Mouse (Mus musculus) layer of hippocampus, postnatal 10 days (tissue): ENCODE data around the gene Coq10a. TPM values are rescaled to one million over a fixed set of nuclear protein-coding genes. Genes with fewer than 3 reads are reported as not detected.

Experiments used
- DNase-seq, 2 experiments: peaks; one replicate each; pipeline ENCODE4 v3.0.0; 2021; ENCODE audit warnings: low spot score in 2 of 2
- total RNA-seq, 2 experiments: library from RNA; stranded (reverse); gene quantifications; 2 replicates each; pipeline ENCODE4 v1.2.3; 2021

The Coq10a gene
- total RNA-seq, 2 experiments from 2014 or later: 55.6 to 58.8 TPM

DNA sequence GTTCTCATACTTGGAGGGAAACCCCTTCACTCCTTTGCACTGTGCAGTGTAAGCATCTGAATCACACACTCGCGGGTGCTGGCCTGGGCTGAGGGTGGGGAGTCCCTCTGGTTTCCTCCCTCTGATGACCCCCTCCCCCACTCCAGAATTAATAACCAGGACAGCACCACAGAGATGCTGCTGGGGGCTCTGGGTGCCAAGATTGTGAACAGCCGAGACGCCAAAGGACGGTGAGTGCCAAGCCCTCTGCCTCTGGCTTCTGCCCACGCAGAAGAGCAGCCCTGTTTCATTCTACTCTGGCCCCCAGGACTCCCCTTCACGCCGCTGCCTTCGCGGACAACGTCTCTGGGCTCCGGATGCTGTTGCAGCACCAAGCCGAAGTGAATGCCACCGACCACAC lies 20.1 kb upstream of the Coq10a start:
- DNase-seq: no peak

DNA sequence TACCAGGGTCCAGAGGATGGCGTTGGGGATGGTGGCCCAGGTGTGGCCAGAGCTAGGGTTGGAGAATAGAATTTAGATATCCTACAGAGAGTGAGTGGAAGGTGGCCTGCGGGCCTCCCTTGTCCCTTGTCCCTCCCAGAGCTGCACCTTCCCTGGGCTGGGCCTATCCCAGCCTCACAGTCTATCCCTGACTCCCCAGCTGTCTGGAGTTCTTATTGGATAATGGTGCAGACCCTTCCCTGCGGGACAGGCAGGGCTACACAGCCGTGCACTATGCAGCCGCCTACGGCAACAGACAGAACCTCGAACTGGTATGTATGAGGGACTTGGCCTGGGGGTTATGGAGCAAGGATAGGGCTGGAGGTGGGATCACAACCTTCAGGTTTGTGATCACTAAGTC lies 17.1 kb upstream of the Coq10a start:
- no peak for DNase-seq

DNA sequence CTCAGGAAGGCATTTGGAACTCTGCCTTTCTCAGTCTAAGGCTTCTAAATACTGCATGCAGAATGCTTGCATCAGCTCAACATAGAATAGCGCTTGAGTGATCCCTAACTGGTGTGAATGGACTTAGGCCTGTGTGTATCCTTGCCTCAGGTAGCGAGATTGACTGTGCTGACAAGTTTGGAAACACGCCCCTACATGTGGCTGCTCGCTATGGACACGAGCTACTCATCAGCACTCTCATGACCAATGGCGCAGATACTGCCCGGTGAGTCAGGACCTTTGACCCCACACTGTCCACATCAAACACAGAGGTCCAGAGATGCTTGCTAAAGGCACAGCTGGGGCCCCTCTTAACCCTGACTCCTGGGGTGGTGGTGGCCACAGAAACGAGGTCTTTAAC lies 13.7 kb upstream of the Coq10a start:
- no peak for DNase-seq

DNA sequence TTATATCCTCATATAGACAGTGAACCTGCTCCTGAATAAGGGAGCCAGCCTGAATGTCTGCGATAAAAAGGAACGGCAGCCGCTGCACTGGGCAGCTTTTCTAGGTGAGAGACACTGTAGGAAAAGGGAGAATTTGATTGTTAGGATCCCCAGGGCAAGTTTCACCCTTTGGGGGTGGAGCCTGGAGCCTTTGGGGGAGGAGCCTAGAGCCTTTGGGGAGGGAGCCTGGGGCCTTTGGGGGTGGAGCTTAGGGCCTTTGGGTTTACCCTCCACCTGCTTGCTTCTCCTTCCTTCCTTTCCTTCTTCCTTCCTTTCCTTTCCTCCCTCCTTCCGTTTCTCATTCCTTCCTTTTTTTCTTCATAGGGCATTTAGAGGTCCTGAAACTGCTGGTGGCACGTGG lies 11.8 kb upstream of the Coq10a start:
- no peak for DNase-seq

DNA sequence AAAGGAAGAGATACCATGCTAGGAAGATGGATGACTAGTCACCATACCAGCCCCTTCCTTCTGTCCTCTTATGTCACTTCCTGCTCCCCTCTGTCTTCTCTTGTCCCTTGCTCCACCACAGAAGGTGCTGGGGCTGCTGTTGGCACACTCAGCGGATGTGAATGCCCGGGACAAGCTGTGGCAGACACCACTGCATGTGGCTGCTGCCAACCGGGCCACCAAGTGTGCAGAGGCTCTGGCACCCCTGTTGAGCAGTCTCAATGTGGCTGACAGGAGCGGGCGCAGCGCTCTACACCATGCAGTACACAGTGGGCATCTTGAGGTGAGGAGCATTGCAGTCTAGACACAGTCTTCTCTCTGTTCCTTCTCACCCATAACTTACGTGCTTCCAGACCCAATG lies 10.5 kb upstream of the Coq10a start:
- DNase-seq: no peak

DNA sequence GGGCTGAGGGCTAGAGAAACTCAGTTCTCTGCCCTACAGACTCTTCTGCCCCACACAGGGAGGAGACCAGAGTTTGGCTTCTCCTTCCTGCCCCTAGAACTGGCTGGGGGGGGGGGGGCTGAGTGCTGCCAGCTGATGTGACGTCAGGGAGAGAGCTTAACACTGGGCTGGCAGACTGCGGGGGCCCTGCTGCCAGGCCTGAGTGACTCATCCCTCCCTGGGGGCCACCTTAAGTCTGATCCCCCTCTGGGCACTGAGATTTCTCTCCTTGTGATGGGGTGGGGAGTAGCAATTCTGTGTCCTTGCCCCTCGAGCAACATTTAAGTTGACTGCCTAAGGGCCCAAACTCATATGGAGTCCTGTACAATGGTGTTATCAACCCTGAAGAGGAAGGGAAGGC lies 9.7 kb upstream of the Coq10a start:
- DNase-seq: no peak

DNA sequence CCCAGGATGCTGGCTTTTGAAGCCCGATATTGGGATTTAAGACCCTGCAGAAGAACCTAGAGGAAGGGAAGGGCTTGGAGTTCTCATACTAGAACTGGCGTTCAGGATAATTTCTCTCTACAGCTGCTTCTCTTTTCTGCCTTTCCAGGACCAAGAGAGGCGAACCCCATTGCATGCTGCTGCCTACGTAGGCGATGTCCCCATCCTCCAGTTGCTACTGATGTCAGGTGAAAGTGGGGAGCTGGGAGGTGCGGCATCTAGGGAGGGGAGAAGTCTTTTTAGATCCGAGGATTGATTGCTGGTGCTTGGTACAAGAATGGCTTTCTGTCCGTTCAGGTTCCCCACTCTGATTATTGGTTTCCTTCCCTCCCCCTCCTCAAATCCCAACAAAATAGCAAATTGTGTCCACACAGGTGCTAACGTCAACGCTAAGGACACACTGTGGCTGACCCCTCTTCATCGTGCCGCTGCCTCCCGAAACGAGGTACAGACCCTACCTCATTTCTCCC lies 9.2 kb upstream of the Coq10a start:
- DNase-seq: no peak

DNA sequence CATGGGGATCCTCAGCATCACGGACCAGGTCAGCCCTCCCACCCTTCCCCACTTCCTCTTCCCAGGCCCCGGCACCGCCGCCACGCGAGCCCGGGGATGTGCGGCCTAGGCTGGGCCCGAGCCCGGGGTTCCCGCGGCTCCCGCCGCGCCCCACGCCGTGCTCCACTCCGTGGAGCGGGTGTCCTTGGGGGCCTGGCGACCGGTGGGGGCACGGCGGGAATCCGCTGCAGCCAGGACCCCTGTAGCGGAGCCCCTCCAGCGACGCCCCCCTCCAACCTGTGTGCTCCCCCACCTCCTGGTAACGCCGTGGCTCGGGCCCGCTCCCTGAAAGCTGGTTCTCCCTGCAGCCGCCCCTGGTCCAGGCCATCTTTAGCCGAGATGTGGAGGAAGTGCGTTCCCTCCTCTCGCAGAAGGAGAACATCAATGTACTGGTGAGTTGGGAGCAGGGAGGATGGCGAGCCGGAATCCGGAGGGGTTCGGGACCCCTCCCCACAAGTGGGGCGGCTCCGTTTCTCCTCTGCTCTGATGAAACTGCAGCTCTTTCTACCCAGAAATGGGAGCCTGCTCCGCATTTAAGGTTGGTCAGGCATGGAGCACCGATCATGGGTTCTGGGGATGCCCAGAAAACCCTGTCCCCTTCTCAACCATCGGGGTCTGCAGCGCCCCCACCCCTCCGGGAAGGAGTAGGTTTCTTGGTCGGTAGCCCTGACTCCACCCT lies 8.6 kb upstream of the Coq10a start:
- peak; percentile 62 to 69 for DNase-seq

DNA sequence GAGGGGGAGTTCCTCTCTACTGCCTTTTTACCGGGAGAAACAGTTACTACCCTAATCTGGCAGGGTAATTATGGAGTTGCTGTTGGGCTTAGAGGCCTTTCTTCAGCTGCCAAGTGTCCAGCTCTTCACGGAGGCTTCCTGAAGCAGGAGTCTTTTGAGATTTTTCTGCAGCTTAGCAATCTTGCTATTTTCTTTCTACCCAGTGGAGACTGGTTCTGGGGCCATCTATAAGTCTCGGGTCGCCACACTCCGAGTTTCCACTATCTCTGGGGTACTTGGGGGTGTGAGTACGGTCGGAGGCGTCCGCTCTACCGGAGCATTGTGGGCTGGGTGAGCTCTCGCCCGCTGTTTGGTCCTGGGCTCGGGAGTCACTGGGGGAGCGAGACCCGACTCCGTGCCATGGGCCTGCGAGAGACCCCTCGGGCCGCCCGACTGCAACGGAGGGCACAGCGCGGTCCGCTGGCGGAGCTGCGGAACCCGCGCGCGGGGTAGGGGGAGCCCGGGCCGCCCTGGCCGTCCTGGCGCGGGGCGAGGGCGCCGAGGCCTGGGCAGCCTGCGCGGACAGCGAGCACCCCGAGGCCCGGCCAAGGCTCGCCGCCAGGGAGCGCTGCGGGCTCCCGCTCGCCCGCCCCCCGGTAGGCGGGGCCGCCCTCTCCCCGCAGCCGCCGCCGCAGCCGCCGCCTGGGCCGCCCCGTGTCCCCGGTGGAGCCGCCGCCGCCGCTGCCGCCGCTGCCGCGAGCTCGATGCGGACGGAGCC lies 7.8 kb upstream of the Coq10a start, which contains the start of gene Ankrd52:
Gene Ankrd52, plus strand, starts transcription at position 661 of the 757 bp plus-strand sequence.
- peak; percentile 82 to 92 for DNase-seq

DNA sequence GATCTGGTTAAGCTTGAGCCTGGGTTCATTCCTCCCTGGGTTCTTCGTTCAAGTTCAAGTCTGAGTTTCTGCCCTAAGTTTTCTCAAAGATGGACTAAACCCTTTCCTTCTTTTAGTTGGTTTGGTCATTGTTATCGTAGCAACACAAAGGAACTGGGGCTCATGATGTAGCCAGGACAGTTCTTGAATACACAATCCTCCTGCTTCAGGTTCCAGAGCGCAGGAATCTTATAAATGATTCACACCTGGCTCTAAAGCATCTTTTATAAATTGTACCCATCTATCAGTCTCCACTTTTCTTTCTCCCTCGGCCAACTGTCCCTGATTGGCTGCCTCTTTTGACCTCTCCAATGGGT lies 7.3 kb upstream of the Coq10a start:
- no peak for DNase-seq

DNA sequence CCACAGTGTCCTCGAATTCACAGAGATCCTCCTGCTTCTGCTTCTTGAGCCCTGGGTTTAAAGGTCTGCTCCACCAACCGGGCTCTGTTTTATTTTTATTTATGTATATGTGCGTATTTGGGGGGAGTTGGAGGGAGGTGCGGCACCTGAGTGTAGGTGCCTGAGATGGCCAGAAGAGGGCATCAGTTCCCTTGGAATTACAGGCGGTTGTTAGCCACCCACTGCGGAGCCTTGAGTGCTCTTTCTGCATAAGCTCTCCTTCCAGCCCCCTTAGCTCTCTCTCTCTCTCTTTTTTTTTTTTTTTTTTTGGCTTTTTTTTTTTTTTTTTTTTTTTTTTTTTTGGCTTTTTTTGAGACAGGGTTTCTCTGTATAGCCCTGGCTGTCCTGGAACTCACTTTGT lies 5.6 kb upstream of the Coq10a start:
- DNase-seq: no peak

DNA sequence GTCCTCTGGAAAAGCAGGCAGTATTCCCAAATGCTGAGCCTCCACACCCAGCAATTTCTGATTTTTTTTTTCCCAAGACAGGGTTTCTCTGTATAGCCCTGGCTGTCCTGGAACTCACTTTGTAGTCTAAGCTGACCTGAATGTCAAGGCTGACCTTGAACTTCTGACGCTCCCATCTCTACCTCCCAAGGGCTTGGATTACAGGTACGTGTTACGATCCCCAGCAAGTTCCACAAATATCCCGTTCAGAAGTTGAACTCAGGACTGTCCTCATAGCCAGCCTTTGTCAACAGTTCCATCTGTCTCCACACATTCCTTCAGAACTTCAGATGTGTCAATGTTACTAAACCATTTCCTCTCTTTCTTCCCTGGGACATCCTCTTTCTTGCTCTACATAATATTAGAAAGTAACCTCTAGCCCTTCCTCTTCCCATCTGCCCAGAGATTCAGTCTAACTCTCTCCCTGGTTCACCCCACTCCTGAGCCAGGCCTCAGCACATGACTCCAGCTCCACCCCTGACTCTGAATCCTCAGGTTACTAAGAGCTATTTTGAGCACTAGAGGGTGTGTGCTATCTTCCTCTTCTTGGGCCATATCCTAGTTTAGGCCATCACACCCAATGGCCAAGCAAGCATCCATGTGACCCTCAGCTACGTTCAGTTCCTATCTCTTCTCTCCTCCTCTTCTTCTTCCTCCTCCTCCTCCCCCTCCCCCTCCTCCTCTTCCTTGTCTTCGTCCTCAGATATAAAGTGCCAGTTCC lies 4.4 kb upstream of the Coq10a start:
- DNase-seq: no peak

DNA sequence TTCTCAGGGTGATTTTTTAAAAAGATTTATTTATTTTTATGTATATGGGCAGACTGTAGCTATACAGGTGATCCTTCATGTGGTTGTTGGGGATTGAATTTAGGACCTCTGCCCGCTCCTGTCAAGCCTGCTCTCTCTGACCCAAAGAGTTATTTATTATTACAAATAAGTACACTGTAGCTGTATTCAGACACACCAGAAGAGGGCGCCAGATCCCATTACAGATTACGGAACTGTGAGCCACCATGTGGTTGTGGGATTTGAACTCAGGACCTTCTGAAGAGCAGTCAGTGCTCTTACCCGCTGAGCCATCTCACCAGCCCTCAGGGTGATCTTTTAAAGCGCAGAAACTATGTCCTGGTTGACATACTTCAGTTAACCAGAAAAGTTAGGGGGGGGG lies 3.3 kb upstream of the Coq10a start:
- DNase-seq: no peak

DNA sequence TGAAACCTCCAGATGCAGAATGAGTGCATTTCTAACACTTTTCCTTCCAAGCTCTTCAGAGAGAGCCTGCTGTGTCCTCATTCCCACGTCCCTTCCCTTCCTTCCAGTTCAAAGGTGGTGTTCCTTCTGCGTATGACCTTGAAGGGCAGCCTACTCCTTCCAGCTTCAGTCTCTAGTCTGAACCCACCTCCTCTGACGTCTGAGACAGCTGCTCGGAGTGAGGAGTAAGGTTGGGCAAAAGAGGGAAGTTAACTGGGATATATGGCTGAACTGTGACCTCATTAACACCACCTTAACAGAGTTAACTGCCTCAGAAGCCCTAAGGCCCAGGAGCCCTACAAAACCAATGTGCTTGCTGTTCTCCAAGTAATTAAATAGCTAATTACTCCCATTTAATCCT lies 1.8 kb upstream of the Coq10a start:
- no peak for DNase-seq

DNA sequence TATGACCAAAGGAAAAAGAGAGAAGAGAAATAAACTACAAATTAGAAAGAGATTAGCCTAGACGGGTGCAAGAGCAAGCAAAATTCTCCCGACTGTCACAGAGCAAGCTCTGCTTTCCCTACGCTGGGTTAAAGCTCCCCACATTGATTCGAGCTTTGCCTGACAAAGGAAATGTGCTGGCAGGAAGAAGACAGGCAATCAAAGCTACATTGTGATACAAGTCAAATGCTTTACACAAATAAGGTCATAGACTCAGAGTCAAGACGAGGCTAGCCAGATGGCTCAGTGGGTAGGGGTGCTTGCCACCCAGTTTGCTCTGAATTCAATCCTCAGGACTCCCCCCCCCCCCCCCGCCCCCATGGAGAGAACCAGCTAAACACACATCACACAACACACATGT lies 1.2 kb upstream of the Coq10a start:
- no peak for DNase-seq

DNA sequence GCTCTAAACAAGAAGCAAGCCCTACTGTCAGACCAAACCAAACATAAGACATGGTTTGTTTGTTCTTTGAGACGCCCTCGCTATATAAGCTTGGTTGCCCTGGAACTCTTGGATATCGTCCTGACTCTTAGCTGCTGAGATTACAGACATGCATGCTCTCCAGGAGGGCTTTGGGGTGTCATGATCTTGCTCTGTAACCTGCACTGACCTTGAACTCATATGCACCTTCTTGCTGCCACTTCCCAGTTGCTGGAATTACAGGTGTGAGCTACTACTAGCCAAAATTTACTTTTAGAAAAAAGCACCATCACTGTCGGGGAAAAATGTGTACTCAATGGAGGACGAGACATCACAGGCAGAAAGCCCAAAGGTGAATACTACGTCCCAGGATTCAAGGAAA lies 802 bp upstream of the Coq10a start:
- DNase-seq: no peak

DNA sequence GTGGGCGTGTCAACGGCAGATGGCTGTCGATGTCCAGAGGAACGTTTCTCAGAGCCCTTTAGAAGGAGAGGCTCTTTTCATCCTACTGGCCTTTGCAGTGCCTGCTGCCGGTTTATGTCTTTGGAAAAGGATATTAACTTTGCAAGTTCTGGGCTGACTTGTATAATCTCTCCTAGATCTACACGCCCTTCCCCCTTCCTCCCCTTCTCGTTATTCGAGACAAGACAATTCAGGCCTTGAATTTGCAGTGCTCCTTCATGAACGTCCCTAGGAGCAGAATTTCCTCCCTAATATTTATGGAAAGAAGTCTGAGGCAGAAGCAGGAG lies 384 bp upstream of the Coq10a start:
- DNase-seq: no peak

DNA sequence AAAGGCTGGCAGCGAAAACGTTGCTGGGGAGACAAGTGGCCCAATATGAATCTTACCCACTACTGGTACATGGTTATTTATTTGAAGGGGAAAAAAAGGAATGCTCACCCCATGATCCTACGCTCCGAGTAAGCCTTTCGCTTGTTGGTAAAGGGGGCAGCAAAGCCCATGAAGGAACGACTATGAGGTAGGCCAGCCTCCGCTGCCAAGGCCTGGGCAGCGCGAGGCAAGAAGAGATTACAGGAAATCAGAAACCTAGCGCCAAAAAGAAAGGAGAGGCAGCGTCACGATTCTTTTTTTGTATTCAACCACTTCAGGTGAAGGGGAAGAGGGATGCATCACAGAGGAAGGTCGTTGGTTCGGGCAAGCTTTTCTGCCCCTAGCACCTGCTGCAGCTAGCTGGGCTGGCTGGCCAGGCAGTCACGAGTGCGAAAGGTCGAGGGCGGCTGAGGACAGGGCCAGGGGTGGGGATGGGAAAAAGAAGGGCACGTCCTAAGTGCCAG lies 847 bp downstream of the Coq10a start:
- DNase-seq: no peak

DNA sequence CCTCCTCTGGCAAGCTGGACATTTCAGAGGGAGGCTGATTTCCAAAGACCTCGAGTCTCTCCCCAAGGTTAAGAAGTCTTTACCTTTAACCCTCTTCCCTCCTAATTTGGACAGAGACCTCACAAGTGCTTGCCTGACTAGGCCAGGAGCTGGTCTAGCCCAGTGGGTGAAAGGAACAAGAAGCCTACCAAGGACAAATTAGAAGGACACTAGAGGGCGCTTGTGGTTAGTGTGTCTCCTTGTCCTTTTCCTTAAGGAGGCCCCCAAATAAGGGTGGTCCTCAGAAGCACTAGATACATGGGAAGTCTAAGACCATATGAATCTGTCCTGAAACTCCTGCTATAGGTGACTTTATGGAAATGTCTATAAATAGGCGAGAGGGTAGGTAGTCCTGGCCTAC lies 6.2 kb downstream of the Coq10a start:
- peak in 1 of 2 experiments; percentile 37 for DNase-seq

DNA sequence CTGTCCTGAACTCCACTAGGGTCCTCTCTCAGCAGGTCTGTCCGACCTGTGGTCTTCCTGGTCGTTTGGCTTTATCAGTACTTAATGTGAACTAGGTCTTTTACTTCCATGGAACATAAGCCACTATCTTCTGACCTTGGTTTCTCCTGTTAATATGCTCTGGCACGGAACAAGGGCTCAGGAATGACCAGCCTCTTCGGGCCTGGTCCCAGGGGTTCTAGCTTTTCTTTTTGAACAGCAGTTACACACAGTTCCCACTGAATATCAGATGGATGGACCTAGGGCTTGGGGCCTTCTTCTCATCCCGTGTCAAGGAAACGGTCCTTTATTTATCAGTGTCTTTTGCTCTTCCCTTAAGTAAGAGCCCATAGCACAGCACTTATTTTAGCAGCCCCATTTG lies 7.0 kb downstream of the Coq10a start:
- DNase-seq: no peak

DNA sequence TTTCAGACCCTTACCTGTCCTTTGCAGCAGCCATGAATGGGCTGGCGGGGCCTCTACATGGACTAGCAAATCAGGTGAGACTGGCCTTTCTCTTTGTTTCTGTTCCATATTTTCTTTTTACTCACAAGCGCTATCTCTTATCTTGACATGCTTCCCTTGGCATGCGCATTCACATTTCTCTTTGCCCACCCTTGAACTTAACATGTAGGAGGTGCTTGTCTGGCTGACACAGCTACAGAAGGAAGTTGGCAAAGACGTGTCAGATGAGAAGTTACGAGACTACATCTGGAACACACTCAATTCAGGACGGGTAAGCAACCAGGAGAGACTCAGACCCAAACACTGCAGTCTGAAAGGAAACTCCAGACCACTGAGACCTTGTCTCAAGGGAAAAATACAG lies 9.6 kb downstream of the Coq10a start:
- DNase-seq: no peak

DNA sequence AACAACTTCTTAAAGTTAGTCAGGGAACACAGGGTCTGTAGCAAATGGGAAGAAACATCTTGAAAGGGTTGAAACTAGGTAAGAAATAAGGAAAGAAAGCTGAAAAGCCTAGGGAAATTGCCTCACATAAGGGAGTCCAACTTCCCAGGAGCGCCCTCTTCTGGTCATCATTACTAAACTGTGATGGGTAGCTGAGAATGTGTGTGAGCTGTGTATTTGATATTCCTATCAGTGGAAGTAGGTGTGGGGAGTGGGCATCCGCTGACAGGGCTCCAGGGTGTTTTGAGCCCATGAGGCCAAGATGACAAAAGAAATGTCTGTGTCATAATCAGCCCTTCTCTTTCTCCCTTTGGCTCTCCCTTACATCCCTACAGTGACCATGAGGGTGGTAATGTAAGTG lies 10.0 kb downstream of the Coq10a start:
- DNase-seq: peak; percentile 53 to 66
